Mouse (Mus musculus) kidney, postnatal 14 days (tissue): ENCODE measurements at regions not wholly inside any gene's neighbourhood (a gene's known extent, or its start where the extent isn't known, plus 50 kb on each side); places are given as distances from the start of the nearest gene placed in this dataset.
A peak's percentile ranks its signal among the peaks of the same experiment; 100 is the strongest.

Source experiments
- DNase-seq: peaks from one replicate; pipeline ENCODE4 v3.0.0; 2022; ENCODE audit warnings: mixed read lengths

- no peak for DNase-seq
Observed at GRCm38 (mm10) chrX:158544021-158544420, 500.9 kb upstream of the Cnksr2 start.

DNA sequence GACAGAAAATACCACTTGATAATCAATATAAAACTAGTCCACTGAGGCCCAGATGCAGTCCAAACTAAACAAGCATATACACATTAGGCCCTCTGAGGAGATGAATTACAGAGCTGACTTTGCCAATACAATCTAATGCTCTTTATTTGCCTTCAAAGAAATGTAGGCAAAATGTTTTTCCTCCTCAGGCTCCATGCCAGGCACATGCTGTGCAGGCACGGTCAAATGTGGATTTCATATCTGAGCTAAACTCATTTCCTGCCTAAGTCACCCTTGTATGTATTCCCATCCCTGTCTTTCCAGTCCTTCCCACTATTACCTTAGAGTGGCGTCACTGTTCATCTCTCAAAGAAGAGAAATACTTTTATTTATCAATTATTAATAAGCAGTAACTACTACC lies 534.8 kb upstream of the Cnksr2 start:
- no peak for DNase-seq

DNA sequence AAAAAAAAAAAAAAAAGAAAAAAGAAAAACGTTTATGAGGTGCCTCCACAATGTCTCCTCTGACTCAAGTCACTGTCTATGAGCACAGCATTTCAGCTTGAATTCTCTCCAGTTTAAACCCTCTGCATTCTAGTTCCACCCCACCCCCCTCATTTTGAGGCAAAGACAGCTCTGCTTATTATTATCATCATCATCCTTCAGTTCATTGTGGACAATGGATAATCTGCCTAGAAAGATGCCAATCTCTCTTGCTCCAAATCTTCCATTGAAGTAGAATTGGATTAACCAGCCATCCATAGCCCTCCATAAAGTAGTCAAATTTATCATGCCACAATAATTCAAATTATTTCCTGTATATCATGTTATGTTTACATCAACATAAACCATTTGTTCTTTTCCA lies 570.0 kb upstream of the Cnksr2 start:
- DNase-seq = no peak

DNA sequence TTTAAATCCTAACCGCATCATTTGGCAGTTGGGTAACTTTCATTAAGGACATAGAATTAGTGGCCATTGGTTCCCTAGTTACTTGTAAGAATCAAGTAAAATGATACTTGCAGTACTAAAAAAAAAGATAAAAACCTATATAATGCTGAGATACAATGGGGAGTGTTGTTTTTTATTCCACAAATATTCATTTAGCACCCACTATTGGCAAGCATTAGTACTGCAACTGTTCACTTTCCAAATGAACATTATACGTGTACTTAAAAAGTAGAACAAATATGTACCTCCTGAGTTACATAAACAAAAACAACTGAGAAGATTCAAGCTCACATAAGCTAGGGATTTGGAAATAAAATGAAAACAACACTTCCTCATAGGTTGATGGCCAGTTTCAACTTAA lies 570.5 kb upstream of the Cnksr2 start:
- DNase-seq = peak; percentile 0

- DNase-seq = no peak
Observed at GRCm38 (mm10) chrX:158614029-158614428, 570.9 kb upstream of the Cnksr2 start.

DNA sequence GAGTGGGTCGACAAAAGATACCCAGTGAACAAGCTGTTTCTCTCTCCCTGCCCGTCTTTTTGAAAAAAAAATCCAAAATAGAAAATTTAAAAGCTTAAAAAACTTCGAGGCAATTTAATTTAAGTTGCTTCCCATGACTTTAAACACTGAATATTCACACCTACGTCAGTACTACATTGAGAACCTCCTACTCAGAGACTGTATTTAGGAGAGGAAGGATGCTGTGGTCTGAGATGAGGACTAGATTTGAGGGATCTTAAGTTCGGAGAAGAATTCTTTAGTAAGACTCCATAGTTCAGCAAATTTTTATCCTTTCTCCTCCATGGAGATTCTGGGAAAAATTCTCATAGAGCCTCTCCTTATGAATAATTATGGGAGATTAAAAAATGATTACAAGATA lies 571.4 kb upstream of the Cnksr2 start:
- no peak for DNase-seq

DNA sequence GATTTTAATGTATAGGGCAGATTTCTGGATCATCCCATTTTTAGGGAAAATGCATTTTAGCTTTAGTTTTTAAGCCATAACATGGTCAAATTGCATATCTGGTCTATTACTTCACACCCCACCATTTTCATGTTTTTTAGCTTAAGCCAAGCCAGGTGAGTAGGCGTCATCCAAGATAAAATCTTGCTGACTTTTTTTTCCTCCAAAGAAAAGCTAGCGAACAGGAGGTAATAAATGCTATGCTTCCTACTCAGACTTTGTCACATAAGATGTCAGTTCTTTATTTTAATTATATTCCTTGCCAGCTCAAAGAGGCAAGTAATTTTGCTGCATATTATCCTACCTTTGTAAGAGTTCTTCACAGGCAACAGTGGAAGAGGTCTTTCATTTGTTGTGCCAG lies 572.0 kb upstream of the Cnksr2 start:
- DNase-seq = no peak

- no peak for DNase-seq
Observed at GRCm38 (mm10) chrX:158627390-158627789, 582.7 kb upstream of the Rps6ka3 start.

GRCm38 (mm10) chrX:158632406-158632805 lies 577.7 kb upstream of the Rps6ka3 start:
- no peak for DNase-seq

DNA sequence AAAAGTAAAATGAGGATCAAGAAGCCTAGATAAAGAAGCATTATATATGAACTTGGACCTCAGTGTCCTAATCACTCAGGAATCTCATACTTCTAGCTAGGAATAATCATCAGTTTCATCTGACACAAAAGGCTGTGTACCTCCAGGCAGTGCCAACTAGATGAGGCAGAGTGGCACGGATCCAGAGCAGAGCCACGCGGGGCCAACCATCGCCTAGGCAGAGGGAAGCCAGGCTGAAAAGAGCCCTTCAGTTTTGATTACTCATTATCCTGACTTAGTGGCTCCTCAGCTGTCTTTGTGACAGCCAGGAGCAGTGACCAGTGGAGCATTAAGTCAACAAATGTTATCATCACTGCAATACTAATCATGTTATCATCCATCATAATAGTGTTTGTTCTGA lies 557.9 kb upstream of the Rps6ka3 start:
- DNase-seq = no peak

DNA sequence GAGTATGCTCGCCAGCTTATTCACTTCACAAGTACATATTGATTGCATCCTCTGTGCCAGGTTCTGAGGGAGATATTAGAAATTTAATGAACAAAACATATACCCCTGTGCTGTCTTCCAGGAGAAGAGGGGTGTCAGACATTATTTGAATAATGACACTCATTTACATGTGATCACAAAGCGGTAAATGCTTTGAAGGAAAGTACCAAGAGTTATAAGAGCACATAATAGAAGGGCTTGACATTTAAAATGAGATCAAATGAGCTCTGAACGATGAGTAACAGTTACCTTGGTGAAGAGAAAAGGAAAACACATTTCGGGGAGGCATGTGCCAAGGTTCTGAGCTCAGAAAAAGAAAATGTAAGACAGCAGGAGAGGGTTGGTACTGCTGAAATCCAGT lies 553.9 kb upstream of the Rps6ka3 start:
- DNase-seq = no peak

DNA sequence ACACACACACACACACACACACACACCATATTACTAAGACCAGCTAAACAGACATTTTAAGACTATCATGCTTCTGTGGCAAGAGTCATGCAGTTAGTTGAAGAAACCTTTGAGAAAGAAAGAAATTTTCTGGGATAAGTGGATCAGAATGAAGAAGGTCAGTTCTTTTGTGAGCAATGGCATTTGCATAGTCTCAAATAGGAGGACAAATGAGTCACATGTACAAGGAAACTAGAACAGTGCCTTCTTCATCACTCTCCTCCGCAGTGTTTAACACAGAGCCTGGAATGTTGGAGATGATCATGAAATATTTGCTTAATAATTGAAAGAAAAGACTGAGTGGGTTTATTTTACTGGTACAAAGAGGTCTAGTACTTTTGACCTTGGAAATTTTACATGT lies 515.9 kb upstream of the Rps6ka3 start:
- DNase-seq = no peak

GRCm38 (mm10) chrX:158703411-158703810 lies 506.7 kb upstream of the Rps6ka3 start:
- DNase-seq = no peak

DNA sequence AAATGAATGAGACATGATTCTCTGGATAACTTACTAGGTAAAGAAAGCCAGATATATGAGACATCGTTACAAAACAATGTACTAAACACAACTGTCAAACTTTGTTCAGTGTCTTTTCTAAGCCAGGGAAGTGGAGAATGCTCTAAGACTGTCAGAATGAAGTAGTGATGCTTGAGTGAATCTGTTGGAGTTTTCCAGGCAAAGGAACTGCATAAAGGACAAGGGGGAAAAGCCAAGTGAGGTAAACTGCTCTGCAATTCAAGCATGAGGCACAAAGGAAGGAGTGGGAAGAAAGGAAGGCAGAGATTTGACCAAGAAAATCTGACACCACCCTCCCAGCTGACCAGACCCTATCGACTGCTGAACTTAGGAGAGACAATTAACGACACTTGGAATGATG lies 500.3 kb upstream of the Rps6ka3 start:
- no peak for DNase-seq

DNA sequence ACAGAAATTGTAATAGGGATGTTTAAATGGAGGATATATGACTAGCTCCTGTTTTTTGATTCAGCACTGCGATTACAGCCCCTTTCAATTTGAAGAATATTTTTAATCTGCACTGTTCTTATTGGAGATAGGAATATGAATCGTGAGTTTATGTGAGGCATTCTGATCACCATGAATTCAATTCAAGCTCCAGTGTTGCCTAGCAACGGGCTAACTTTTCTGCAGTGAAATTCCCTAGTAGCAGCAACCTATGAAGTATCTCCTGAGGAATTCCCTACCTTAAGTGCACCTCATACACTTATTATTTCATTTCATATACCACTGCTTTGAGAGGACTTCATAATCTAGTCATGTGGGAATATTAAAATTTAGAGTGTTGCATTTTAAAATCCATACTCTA lies 465.4 kb upstream of the Rps6ka3 start:
- no peak for DNase-seq

- DNase-seq = no peak
Observed at GRCm38 (mm10) chrX:158745766-158746541, 464.2 kb upstream of the Rps6ka3 start.
